Mouse (Mus musculus) intestine, postnatal 0 days (tissue): ENCODE measurements around the gene Prkg1. TPM values are rescaled to one million over a fixed set of nuclear protein-coding genes. Genes with fewer than 3 reads are reported as not detected.

ENCODE experiments used
- ATAC-seq: fragments of 200-750 bp; cut with Nextera tagmentation; 2 replicates; pipeline ENCODE4 v1.8.0; 2017; ENCODE audit warnings: mild to moderate bottlenecking, moderate TSS enrichment, moderate library complexity
- H3K27ac ChIP-seq: fragments of 300-500 bp; sonication (generic); 2 replicates; pipeline ENCODE4 v1.5.1; 2014; ENCODE audit warnings: mild to moderate bottlenecking, low read depth, low read length, moderate library complexity
- H3K27me3 ChIP-seq: fragments of 300-500 bp; sonication (generic); replicated peaks from 2 replicates; pipeline ENCODE4 v1.6.1; 2014; ENCODE audit warnings: low read length, mixed read lengths; ENCODE audit not compliant: control insufficient read depth, insufficient read depth
- H3K36me3 ChIP-seq: fragments of 300-500 bp; sonication (generic); 2 replicates; pipeline ENCODE4 v1.6.1; 2014; ENCODE audit warnings: mild to moderate bottlenecking, moderate library complexity; ENCODE audit not compliant: control insufficient read depth, insufficient read depth
- H3K4me1 ChIP-seq: fragments of 300-500 bp; sonication (generic); replicated peaks from 2 replicates; pipeline ENCODE4 v1.6.1; 2014; ENCODE audit warnings: antibody characterized with exemption, low read length, mixed read lengths; ENCODE audit not compliant: control insufficient read depth, insufficient read depth
- H3K4me2 ChIP-seq: fragments of 300-500 bp; sonication (generic); replicated peaks from 2 replicates; pipeline ENCODE4 v1.6.1; 2014; ENCODE audit warnings: low read depth, mild to moderate bottlenecking, moderate library complexity
- H3K4me3 ChIP-seq: fragments of 300-500 bp; sonication (generic); 2 replicates; pipeline ENCODE4 v1.5.1; 2014; ENCODE audit warnings: low read depth, low read length
- H3K9ac ChIP-seq: fragments of 300-500 bp; sonication (generic); 2 replicates; pipeline ENCODE4 v1.6.1; 2014; ENCODE audit warnings: mild to moderate bottlenecking, low read depth, low read length
- H3K9me3 ChIP-seq: fragments of 300-500 bp; sonication (generic); 2 replicates; pipeline ENCODE4 v1.6.1; 2016; ENCODE audit warnings: mixed run types; ENCODE audit not compliant: control insufficient read depth
- CTCF ChIP-seq: sonication (generic); IDR thresholded peaks from 2 replicates; pipeline ENCODE4 v1.5.1; 2016; ENCODE audit warnings: low read depth, mild to moderate bottlenecking, control low read depth, antibody characterized with exemption, moderate library complexity
- WGBS: fragments of 180-500 bp; shearing (Covaris S2); extraction: QIAGEN DNeasy Blood & Tissue Kit; methylation state at CpG from one replicate; pipeline ENCODE4 v1.1.7; 2014; 5-methylcytosine and 5-hydroxymethylcytosine counted together
- polyA plus RNA-seq: library from polyadenylated mRNA; unstranded; fragments of >200 nt; fragmentation: Nextera tagmentation; extraction: Ambion mirVana; gene quantifications from 2 replicates; pipeline ENCODE4 v1.2.1, GENCODE M21; 2015

The Prkg1 gene
- polyA plus RNA-seq, 1 experiment from 2014 or later = 4.0 TPM

DNA sequence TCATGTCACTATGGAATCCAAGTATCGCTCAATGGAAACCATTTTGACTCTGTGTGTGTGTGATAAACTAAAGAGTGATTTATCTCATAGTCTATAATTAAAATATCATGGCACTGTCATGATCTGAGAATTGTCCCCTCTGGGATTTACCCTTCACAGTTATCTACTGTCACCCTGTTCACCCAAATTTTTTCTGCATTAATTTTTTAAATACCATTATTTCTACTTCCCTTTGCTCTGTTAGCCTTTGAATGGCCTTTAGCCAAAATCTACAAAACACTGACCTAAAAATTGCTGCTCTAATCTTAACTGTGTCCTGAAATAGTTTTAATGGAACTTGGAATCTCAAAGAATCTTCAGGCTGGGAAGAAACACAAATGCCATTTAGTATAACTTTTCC lies 143.1 kb downstream of the Prkg1 start:
- Histone ChIP-seq H3K9ac (no peak overlapping the region), H3K4me2 (no peak overlapping the region)

DNA sequence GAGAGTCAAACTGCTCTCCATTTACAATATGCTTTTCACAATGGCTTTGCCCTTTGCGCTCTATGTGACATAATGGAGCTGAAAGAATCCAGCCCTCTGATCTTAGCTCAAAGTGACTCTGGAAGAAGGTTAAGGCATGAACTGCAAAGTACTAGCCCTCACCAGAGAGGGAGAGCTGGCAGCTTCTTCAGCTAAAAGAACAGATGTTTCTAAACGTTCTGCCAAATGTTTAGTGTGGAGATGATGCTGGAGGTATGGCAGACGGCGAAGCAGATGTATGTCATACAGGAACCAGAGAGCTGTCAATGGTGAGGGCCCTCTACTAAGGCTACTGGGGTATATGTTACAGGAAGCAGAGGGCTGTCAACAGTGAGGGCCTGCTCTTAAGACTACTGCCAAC lies 148.0 kb downstream of the Prkg1 start:
- Histone ChIP-seq H3K27me3 (no peaks in the 10 kb centered on the region), H3K4me1 (no peaks in the 10 kb centered on the region), H3K9me3 (no peaks in the 10 kb centered on the region), H3K9ac (no peak overlapping the region), H3K4me3 (no peak overlapping the region), H3K27ac (no peak overlapping the region), H3K36me3 (no peaks in the 10 kb centered on the region), H3K4me2 (no peak overlapping the region)
- WGBS = 70% methylated on average over 4 of the region's 4 CpGs
- no peak for TF ChIP-seq CTCF
- no peak for ATAC-seq

More for the DNA sequence above, 143.1 kb downstream of the Prkg1 start:
- Histone ChIP-seq H3K9me3 (no peaks in the 10 kb centered on the region), H3K36me3 (no peaks in the 10 kb centered on the region), H3K4me3 (no peak overlapping the region), H3K27me3 (no peaks in the 10 kb centered on the region), H3K27ac (no peak overlapping the region), H3K4me1 (no peaks in the 10 kb centered on the region)
- 88% methylated on average over 1 of the region's 1 CpGs for WGBS
- ATAC-seq = no peak
- TF ChIP-seq CTCF = no peak

DNA sequence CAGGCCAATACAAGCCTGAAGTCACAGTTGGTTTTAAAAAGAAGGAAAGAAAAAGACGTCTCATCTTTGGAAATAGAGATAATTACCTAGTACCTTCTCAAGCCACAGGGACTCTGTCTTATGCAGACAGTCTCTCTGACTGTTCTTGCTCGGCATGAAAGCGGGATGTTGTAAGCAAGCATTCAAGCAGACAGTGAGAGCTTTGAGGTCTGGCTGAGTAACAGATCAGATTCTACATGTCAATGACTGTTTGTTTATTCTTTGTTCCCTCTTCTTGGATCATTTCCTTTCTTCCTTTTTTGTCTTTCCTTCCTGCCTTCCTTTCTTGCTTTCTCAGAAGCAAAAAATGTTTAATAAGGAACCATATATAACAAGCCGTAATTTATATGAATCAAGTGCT lies 148.7 kb downstream of the Prkg1 start:
- Histone ChIP-seq H3K4me3 (no peak overlapping the region), H3K9me3 (no peaks in the 10 kb centered on the region), H3K27ac (no peak overlapping the region), H3K9ac (no peak overlapping the region), H3K4me1 (no peaks in the 10 kb centered on the region), H3K27me3 (no peaks in the 10 kb centered on the region), H3K36me3 (no peaks in the 10 kb centered on the region), H3K4me2 (no peak overlapping the region)
- 65% methylated on average over 4 of the region's 4 CpGs for WGBS
- TF ChIP-seq CTCF = no peak
- no peak for ATAC-seq

- H3K9me3 ChIP-seq = no peaks in the 10 kb centered on the region
- no peak for ATAC-seq
- WGBS = 78% methylated on average over 4 of the region's 4 CpGs
- TF ChIP-seq CTCF = no peak
- H3K4me3 ChIP-seq = no peak overlapping the region
- no peaks in the 10 kb centered on the region for H3K4me1 ChIP-seq
- no peaks in the 10 kb centered on the region for H3K27me3 ChIP-seq
- H3K36me3 ChIP-seq = no peaks in the 10 kb centered on the region
- no peak overlapping the region for H3K27ac ChIP-seq
- H3K9ac ChIP-seq = no peak overlapping the region
- H3K4me2 ChIP-seq = no peak overlapping the region
Measured at GRCm38 (mm10) chr19:31613146-31613545, 151.7 kb downstream of the Prkg1 start.

- H3K36me3 ChIP-seq = no peaks in the 10 kb centered on the region
- H3K27me3 ChIP-seq = no peaks in the 10 kb centered on the region
- no peak overlapping the region for H3K4me2 ChIP-seq
- no peak for ATAC-seq
- H3K27ac ChIP-seq = no peak overlapping the region
- H3K4me1 ChIP-seq = no peaks in the 10 kb centered on the region
- WGBS = 94% methylated on average over 8 of the region's 8 CpGs
- H3K9ac ChIP-seq = no peak overlapping the region
- H3K9me3 ChIP-seq = no peaks in the 10 kb centered on the region
- no peak overlapping the region for H3K4me3 ChIP-seq
- TF ChIP-seq CTCF = no peak
Measured at GRCm38 (mm10) chr19:31602578-31602977, 162.3 kb downstream of the Prkg1 start.

GRCm38 (mm10) chr19:31594011-31594410 lies 170.8 kb downstream of the Prkg1 start:
- Histone ChIP-seq H3K9ac (no peak overlapping the region), H3K36me3 (no peaks in the 10 kb centered on the region), H3K27ac (no peak overlapping the region), H3K4me1 (no peaks in the 10 kb centered on the region), H3K4me2 (no peak overlapping the region), H3K9me3 (no peaks in the 10 kb centered on the region), H3K27me3 (no peaks in the 10 kb centered on the region), H3K4me3 (no peak overlapping the region)
- WGBS = 66% methylated on average over 1 of the region's 1 CpGs
- TF ChIP-seq CTCF = no peak
- no peak for ATAC-seq

DNA sequence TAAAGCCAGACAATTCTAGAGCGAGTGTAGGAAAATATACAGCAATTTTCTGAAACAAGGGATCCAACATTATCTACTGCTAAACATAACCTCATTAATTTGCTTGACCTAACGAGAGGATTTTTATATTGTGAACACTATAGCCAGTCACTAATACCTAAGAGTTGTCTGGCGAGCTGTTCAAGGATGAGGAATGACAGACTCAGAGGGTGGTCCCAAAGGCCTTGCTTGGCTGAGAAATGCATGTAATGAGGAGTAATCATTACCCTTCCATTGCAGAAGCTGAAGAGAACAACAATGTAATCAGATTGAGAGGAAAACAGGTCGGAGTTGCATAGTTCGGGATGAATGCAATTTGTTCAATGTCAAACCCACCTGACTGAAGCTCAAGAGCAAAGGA lies 174.1 kb downstream of the Prkg1 start:
- H3K4me3 ChIP-seq = no peak overlapping the region
- TF ChIP-seq CTCF = no peak
- H3K36me3 ChIP-seq = no peaks in the 10 kb centered on the region
- WGBS = 81% methylated on average over 5 of the region's 5 CpGs
- no peak overlapping the region for H3K4me2 ChIP-seq
- H3K9me3 ChIP-seq = no peaks in the 10 kb centered on the region
- no peak overlapping the region for H3K9ac ChIP-seq
- no peaks in the 10 kb centered on the region for H3K4me1 ChIP-seq
- no peak overlapping the region for H3K27ac ChIP-seq
- H3K27me3 ChIP-seq = no peaks in the 10 kb centered on the region
- ATAC-seq = no peak
